Mouse (Mus musculus) brown adipose tissue, adult 24 weeks (tissue): ENCODE data around the gene Gm10668. TPM values are rescaled to one million over a fixed set of nuclear protein-coding genes. Genes with fewer than 3 reads are reported as not detected.
"Not testable (repeated sequence)": the region's sequence is repeated elsewhere in the genome, so short reads cannot be mapped to it uniquely, and the experiment has no call there.

Source experiments
- H3K27ac ChIP-seq: fragments of 200-500 bp; replicated peaks from 2 replicates; pipeline ENCODE4 v1.5.1; 2012; ENCODE audit warnings: low read depth, mild to moderate bottlenecking, low read length
- H3K4me1 ChIP-seq: fragments of 200-500 bp; 2 replicates; pipeline ENCODE4 v1.6.1; 2012; ENCODE audit warnings: low read length, mixed read lengths; ENCODE audit not compliant: control insufficient read depth, insufficient read depth, insufficient read length
- H3K4me3 ChIP-seq: fragments of 200-500 bp; 2 replicates; pipeline ENCODE4 v1.5.1; 2012; ENCODE audit warnings: low read depth, mild to moderate bottlenecking, low read length, moderate library complexity; ENCODE audit not compliant: insufficient read depth
- polyA plus RNA-seq: library from polyadenylated mRNA; stranded (reverse); fragments of >200 nt; gene quantifications from 2 replicates; pipeline ENCODE4 v1.2.4, GENCODE M21; 2012; ENCODE audit not compliant: missing spikeins, insufficient read depth, insufficient read length

Gene Gm10668
- not detected in 2 replicates for polyA plus RNA-seq

DNA sequence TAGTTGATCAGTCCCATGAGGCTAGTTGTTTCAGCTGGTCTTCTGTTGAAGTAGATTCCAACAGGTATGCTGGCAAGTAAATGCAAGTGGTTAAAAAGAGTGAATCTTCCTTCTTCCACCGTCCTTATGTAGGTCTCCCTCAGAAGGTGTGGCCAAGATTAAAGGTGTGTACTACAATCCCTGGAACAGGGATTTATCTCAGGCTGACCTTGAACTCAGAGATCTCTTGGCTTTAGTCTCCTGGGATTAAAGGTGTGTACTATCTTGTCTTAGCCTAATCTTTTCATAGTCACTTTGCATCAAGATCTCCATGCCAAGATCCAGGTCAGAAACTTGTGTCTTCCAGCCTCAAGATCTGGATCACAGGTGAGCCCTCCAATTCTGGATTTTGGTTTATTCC lies at the start of gene Gm10668:
TSS of gene Gm10668 (minus strand) at position 101 of the 400 bp plus-strand sequence.
- not testable (repeated sequence) for H3K4me3 ChIP-seq, H3K4me1 ChIP-seq, H3K27ac ChIP-seq

GRCm38 (mm10) chr7:20770885-20771284 lies 40.5 kb upstream of the Gm10668 start, which contains the start of gene Vmn1r112:
Gene Vmn1r112, plus strand, starts transcription at chr7:20771185.
- not testable (repeated sequence) for H3K4me3 ChIP-seq, H3K4me1 ChIP-seq, H3K27ac ChIP-seq

DNA sequence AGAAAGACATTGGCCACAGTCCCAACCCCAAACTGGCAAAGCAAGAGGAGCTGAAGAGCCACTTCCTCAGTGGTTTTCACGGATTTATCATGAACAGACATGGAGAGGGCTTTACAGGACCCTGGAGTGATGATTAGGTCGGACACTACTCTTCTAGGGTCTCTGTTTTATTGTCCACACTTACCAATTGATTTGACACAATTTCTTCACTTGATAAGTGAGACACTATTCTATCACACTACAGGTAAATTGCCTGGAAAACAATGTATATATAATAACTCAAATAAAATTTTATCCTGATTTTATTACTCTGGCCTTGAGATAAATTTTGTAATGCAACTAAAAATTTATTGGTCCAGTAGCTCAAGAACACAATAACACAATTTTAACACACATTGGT lies 27.3 kb downstream of the Gm10668 start, which contains the start of gene Vmn1r111:
TSS of gene Vmn1r111 (minus strand) at position 101 of the 400 bp plus-strand sequence.
- not testable (repeated sequence) for H3K4me3 ChIP-seq, H3K27ac ChIP-seq, H3K4me1 ChIP-seq

Other genes with a start within 250 kb of the Gm10668 start
- gene Vmn1r103, start 220.1 kb downstream of the Gm10668 start, polyA plus RNA-seq, result not detected in 2 replicates
- gene Vmn1r104, start 196.8 kb downstream of the Gm10668 start, polyA plus RNA-seq, result not detected in 2 replicates
- gene Gm5726, start 184.9 kb downstream of the Gm10668 start, polyA plus RNA-seq, result not detected in 2 replicates
- not detected in 2 replicates for gene Gm4141, start 154.4 kb downstream of the Gm10668 start, polyA plus RNA-seq
- not detected in 2 replicates for gene Gm4513, start 131.6 kb downstream of the Gm10668 start, polyA plus RNA-seq
- not detected in 2 replicates for gene Vmn1r107, start 61.7 kb downstream of the Gm10668 start, polyA plus RNA-seq
- not detected in 2 replicates for gene Vmn1r111, start 27.4 kb downstream of the Gm10668 start, polyA plus RNA-seq
- not detected in 2 replicates for gene Vmn1r112, start 40.6 kb upstream of the Gm10668 start, polyA plus RNA-seq
- gene Vmn1r113, start 56.7 kb upstream of the Gm10668 start, polyA plus RNA-seq, result not detected in 2 replicates
- gene Vmn1r114, start 81.6 kb upstream of the Gm10668 start, polyA plus RNA-seq, result not detected in 2 replicates
- not detected in 2 replicates for gene Vmn1r115, start 114.4 kb upstream of the Gm10668 start, polyA plus RNA-seq
- gene Vmn1r116, start 141.6 kb upstream of the Gm10668 start, polyA plus RNA-seq, result not detected in 2 replicates
- not detected in 2 replicates for gene Vmn1r117, start 153.5 kb upstream of the Gm10668 start, polyA plus RNA-seq
- not detected in 2 replicates for gene Vmn1r118, start 181.7 kb upstream of the Gm10668 start, polyA plus RNA-seq